ENCODE assay signal across 21 mouse cellular contexts in genomic region chr3:126379252-126379651, GRCm38 (mm10). TPM values are rescaled to one million over a fixed set of nuclear protein-coding genes. Genes with fewer than 3 reads are reported as not detected.
"Had no signal": no experiment of that assay in that cellular context is flagged by ENCODE, and none has a peak within 500 bp of the region (broad histone marks: within the 10 kb centered on the region; RNA-seq: fewer than 3 reads in every experiment).

No protein-coding gene starts in this region.

- ATAC-seq: liver, postnatal 0 days; lung, postnatal 0 days; midbrain, embryonic 13.5 days; midbrain, embryonic 15.5 days had no signal

- H3K36me3 ChIP-seq: lung, embryonic 15.5 days; midbrain, embryonic 13.5 days; midbrain, embryonic 15.5 days; neural tube, embryonic 12.5 days had no signal

- H3K9ac ChIP-seq: liver, postnatal 0 days; lung, embryonic 15.5 days; midbrain, embryonic 13.5 days; midbrain, embryonic 15.5 days; neural tube, embryonic 12.5 days had no signal

- H3K27ac ChIP-seq: lung, embryonic 15.5 days; macrophage; midbrain, embryonic 13.5 days; midbrain, embryonic 15.5 days; neural tube, embryonic 12.5 days had no signal

- DNase-seq: liver, postnatal 0 days; lung, adult 2 months; lung, postnatal 14 days; lung, postnatal 36 days; right cerebral cortex, postnatal 14 days; right cerebral cortex, postnatal 4 days; spleen, adult 18-20 months; thymus, adult 2 months; thymus, postnatal 14 days; thymus, postnatal 36 days had no signal

- H3K27me3 ChIP-seq: lung, embryonic 15.5 days; megakaryocyte, embryonic 14.5 days; midbrain, embryonic 13.5 days; midbrain, embryonic 15.5 days; neural tube, embryonic 12.5 days had no signal

- H3K4me3 ChIP-seq: lung, embryonic 15.5 days; megakaryocyte, embryonic 14.5 days; midbrain, embryonic 13.5 days; midbrain, embryonic 15.5 days; neural tube, embryonic 12.5 days had no signal

- H3K4me2 ChIP-seq: lung, embryonic 15.5 days; midbrain, embryonic 11.5 days; midbrain, embryonic 13.5 days; midbrain, embryonic 15.5 days; neural tube, embryonic 12.5 days had no signal

- H3K9me3 ChIP-seq: lung, embryonic 15.5 days; midbrain, embryonic 13.5 days; midbrain, embryonic 15.5 days; neural tube, embryonic 12.5 days had no signal

- H3K4me1 ChIP-seq: lung, embryonic 15.5 days; megakaryocyte, embryonic 14.5 days; midbrain, embryonic 13.5 days; midbrain, embryonic 15.5 days; neural tube, embryonic 12.5 days had no signal

RNA-seq across cellular contexts. Expression of gene Arsj, which starts 15.8 kb away (rescaled TPM):
- total RNA-seq: megakaryocyte progenitor cell, adult 5-6 weeks; monocyte, adult 5-6 weeks; neutrophil, adult 5-6 weeks had no signal
- polyA plus RNA-seq: liver, postnatal 0 days; macrophage had no signal
